Mouse (Mus musculus) heart, postnatal 36 days (tissue): Measurements from ENCODE around the gene Tspear. TPM values are rescaled to one million over a fixed set of nuclear protein-coding genes. Genes with fewer than 3 reads are reported as not detected.

Source experiments
- DNase-seq, 2 experiments: peaks; one replicate each; pipeline ENCODE4 v3.0.0; 2021 to 2022
- intact Hi-C: fragments of 180-260 bp; cut with DNase I; formaldehyde crosslinking; loops from one replicate; pipeline ENCODE4 v1.15.1; 2025
- microRNA-seq, 2 experiments: library from miRNA; unstranded; fragments of <30 nt; microRNA quantifications; one replicate each; pipeline ENCODE4 v1.2.0; 2021; ENCODE audit warnings: borderline number of aligned reads in 2 of 2
- total RNA-seq, 2 experiments: library from RNA; stranded (reverse); gene quantifications; 2 replicates each; pipeline ENCODE4 v1.2.3; 2021

Gene Tspear
- total RNA-seq, 2 experiments from 2014 or later: not detected

- intact Hi-C loops: loop anchor here (1.0 to 2.0 kb wide), 2 partner anchors 289 to 396 kb away; no protein-coding TSS in a partner anchor
These were observed 230.4 kb downstream of the Tspear start for GRCm38 (mm10) chr10:77916636-77917335.

GRCm38 (mm10) chr10:77921009-77921408 lies 234.6 kb downstream of the Tspear start:
- intact Hi-C loops: no loop called here
- DNase-seq: no peak

More at GRCm38 (mm10) chr10:77916636-77917335, 230.4 kb downstream of the Tspear start:
- DNase-seq: peak; percentile 65 to 82

- intact Hi-C loops: no loop called here
- no peak for DNase-seq
These were observed 236.3 kb downstream of the Tspear start for GRCm38 (mm10) chr10:77922681-77923080.

GRCm38 (mm10) chr10:77926140-77926539 lies 239.8 kb downstream of the Tspear start:
- intact Hi-C loops: no loop called here
- DNase-seq: peak; percentile 34 to 71

- no peak for DNase-seq
- intact Hi-C loops: no loop called here
These were observed 241.0 kb downstream of the Tspear start for GRCm38 (mm10) chr10:77927375-77927774.

Small RNA genes lying within 50 kb of the gene (microRNA-seq; reads per million reads assigned to microRNA genes)
- 21.5 to 28.9 reads per million in 2 experiments for gene Mir1930

Other genes with a start within 250 kb of the Tspear start
- 10 to 100 TPM in 1 of 2 experiments, 1 to 10 TPM in 1; 9.8 to 10.5 TPM for gene Fam207a, start 170.8 kb upstream of the Tspear start, total RNA-seq
- 1 to 10 TPM; 7.1 to 9.2 TPM for gene Itgb2, start 156.3 kb upstream of the Tspear start, total RNA-seq
- 100 to 1,000 TPM; 137 to 138 TPM for gene Pttg1ip, start 104.8 kb upstream of the Tspear start, total RNA-seq
- gene Sumo3, start 80.5 kb upstream of the Tspear start, total RNA-seq: 10 to 100 TPM; 52.9 to 58.9 TPM
- gene Gm49325, start 80.4 kb upstream of the Tspear start, total RNA-seq: 10 to 100 TPM; 10.6 to 17.6 TPM
- gene Ube2g2, start 64.3 kb upstream of the Tspear start, total RNA-seq: 10 to 100 TPM; 65.2 to 73.4 TPM
- not detected for gene Gm19402, start 4.2 kb downstream of the Tspear start, total RNA-seq
- gene Gm9508, start 10.7 kb downstream of the Tspear start, total RNA-seq: not detected
- not detected for gene Gm10272, start 20.1 kb downstream of the Tspear start, total RNA-seq
- gene Gm10024, start 24.9 kb downstream of the Tspear start, total RNA-seq: not detected
- gene Gm10142, start 29.2 kb downstream of the Tspear start, total RNA-seq: not detected
- gene Krtap12-1, start 34.0 kb downstream of the Tspear start, total RNA-seq: not detected
- gene Gm10100, start 39.9 kb downstream of the Tspear start, total RNA-seq: not detected
- not detected for gene Gm18596, start 56.1 kb downstream of the Tspear start, total RNA-seq
- gene Gm9736, start 64.8 kb downstream of the Tspear start, total RNA-seq: not detected
- gene Gm3233, start 73.1 kb downstream of the Tspear start, total RNA-seq: not detected
- gene Gm3238, start 84.8 kb downstream of the Tspear start, total RNA-seq: not detected
- gene Gm7138, start 90.4 kb downstream of the Tspear start, total RNA-seq: not detected
- gene Gm3250, start 96.0 kb downstream of the Tspear start, total RNA-seq: not detected
- gene Gm7137, start 101.6 kb downstream of the Tspear start, total RNA-seq: not detected
- not detected for gene Gm9639, start 108.5 kb downstream of the Tspear start, total RNA-seq
- not detected for gene Gm19668, start 112.6 kb downstream of the Tspear start, total RNA-seq
- gene Gm9507, start 125.3 kb downstream of the Tspear start, total RNA-seq: not detected
- gene Gm2696, start 128.1 kb downstream of the Tspear start, total RNA-seq: not detected
- not detected for gene Krtap10-4, start 140.5 kb downstream of the Tspear start, total RNA-seq
- not detected for gene Krtap10-10, start 149.4 kb downstream of the Tspear start, total RNA-seq
- not detected for gene Gm36176, start 160.2 kb downstream of the Tspear start, total RNA-seq
- gene Gm10318, start 166.3 kb downstream of the Tspear start, total RNA-seq: not detected
- not detected for gene Gm3285, start 175.4 kb downstream of the Tspear start, total RNA-seq
- under 1 TPM; 0.54 to 0.94 TPM for gene Lrrc3, start 216.0 kb downstream of the Tspear start, total RNA-seq